Mouse (Mus musculus) CH12.LX (cell line): ENCODE measurements at regions not wholly inside any gene's neighbourhood (a gene's known extent, or its start where the extent isn't known, plus 50 kb on each side); places are given as distances from the start of the nearest gene placed in this dataset.

Experiments used
- DNase-seq: peaks from one replicate; pipeline ENCODE4 v3.0.0-alpha.2; 2013; ENCODE audit errors: extremely low read depth
- H3K27ac ChIP-seq: 2 replicates; pipeline ENCODE4 v1.5.1; 2012; ENCODE audit warnings: low read depth, mild to moderate bottlenecking, control low read depth, moderate library complexity; ENCODE audit not compliant: insufficient read depth
- H3K27me3 ChIP-seq: replicated peaks from 2 replicates; pipeline ENCODE3; 2012; ENCODE audit warnings: inconsistent platforms
- H3K36me3 ChIP-seq, 2 experiments: replicated peaks in 1 of 2; 2 replicates each; pipeline versions ENCODE3 to v1.6.1; 2012; ENCODE audit warnings: inconsistent platforms in 1 of 2, low read length in 1 of 2, mild to moderate bottlenecking in 1 of 2, mixed read lengths in 1 of 2, moderate library complexity in 1 of 2; ENCODE audit not compliant: control insufficient read depth in 1 of 2, insufficient read depth in 1 of 2
- H3K4me1 ChIP-seq, 2 experiments: 2 replicates each; pipeline ENCODE4 v1.6.1; 2012; ENCODE audit warnings: inconsistent platforms in 1 of 2, moderate library complexity in 1 of 2; ENCODE audit not compliant: insufficient read depth in 2 of 2, control insufficient read depth in 1 of 2
- H3K4me2 ChIP-seq: 2 replicates; pipeline ENCODE4 v1.6.1; 2012; ENCODE audit warnings: low read depth, mild to moderate bottlenecking, control low read depth; ENCODE audit not compliant: poor library complexity, insufficient read depth, severe bottlenecking
- H3K4me3 ChIP-seq, 3 experiments: fragments of 150-350 bp in 1 of 3; sonication (generic) in 1 of 3; replicated peaks in 1 of 3; 2 replicates each; pipeline versions ENCODE3 to v1.5.1; 2011 to 2012; ENCODE audit warnings: low read depth in 2 of 3, low read length in 2 of 3, mild to moderate bottlenecking in 2 of 3, moderate library complexity in 2 of 3, control low read depth in 1 of 3, improper control_type of control experiment in 1 of 3, inconsistent platforms in 1 of 3, mixed read lengths in 1 of 3; ENCODE audit not compliant: poor library complexity in 1 of 3
- H3K79me2 ChIP-seq: replicated peaks from 2 replicates; pipeline ENCODE4 v1.6.1; 2012; ENCODE audit warnings: mild to moderate bottlenecking, moderate library complexity; ENCODE audit not compliant: control insufficient read depth, poor library complexity, insufficient read depth, severe bottlenecking; ENCODE audit errors: extremely low read depth
- H3K9ac ChIP-seq: 2 replicates; pipeline ENCODE4 v1.6.1; 2012; ENCODE audit warnings: low read depth, mild to moderate bottlenecking, control low read depth, moderate library complexity; ENCODE audit not compliant: insufficient read depth
- H3K9me3 ChIP-seq: replicated peaks from 2 replicates; pipeline ENCODE3; 2012; ENCODE audit warnings: low read length, inconsistent platforms, mixed read lengths
- BHLHE40 ChIP-seq: IDR thresholded peaks from 2 replicates; pipeline ENCODE4 v1.6.1; 2011; ENCODE audit warnings: mild to moderate bottlenecking, low read depth, low read length, improper control_type of control experiment
- CHD1 ChIP-seq: IDR thresholded peaks from 2 replicates; pipeline ENCODE4 v1.6.1; 2012; ENCODE audit warnings: low read depth, low read length, improper control_type of control experiment, inconsistent platforms
- CHD2 ChIP-seq: IDR thresholded peaks from 2 replicates; pipeline ENCODE4 v1.6.1; 2011; ENCODE audit warnings: low read length, improper control_type of control experiment
- CTCF ChIP-seq, 2 experiments: IDR thresholded peaks in 1 of 2; conservative IDR thresholded peaks in 1 of 2; 2 replicates each; pipeline ENCODE4 v1.5.1; 2011 to 2012; ENCODE audit warnings: low read depth in 2 of 2, low read length in 2 of 2, improper control_type of control experiment in 1 of 2, inconsistent platforms in 1 of 2, mild to moderate bottlenecking in 1 of 2, moderate library complexity in 1 of 2
- E2F4 ChIP-seq: IDR thresholded peaks from 2 replicates; pipeline ENCODE4 v1.6.1; 2011; ENCODE audit warnings: low read depth, low read length, improper control_type of control experiment; ENCODE audit not compliant: insufficient replicate concordance
- ELF1 ChIP-seq: IDR thresholded peaks from 2 replicates; pipeline ENCODE4 v1.6.1; 2014; ENCODE audit warnings: low read depth, mild to moderate bottlenecking, inconsistent platforms, low read length, improper control_type of control experiment
- GABPA ChIP-seq: IDR thresholded peaks from 2 replicates; pipeline ENCODE4 v1.6.1; 2012; ENCODE audit warnings: low read depth, low read length, improper control_type of control experiment, inconsistent platforms; ENCODE audit not compliant: insufficient replicate concordance
- IRF4 ChIP-seq: IDR thresholded peaks from 2 replicates; pipeline ENCODE4 v1.6.1; 2014; ENCODE audit warnings: low read depth, mild to moderate bottlenecking, inconsistent platforms, low read length, improper control_type of control experiment
- JUND ChIP-seq: conservative IDR thresholded peaks from 2 replicates; pipeline ENCODE4 v1.6.1; 2011; ENCODE audit warnings: low read depth, low read length, improper control_type of control experiment
- MAZ ChIP-seq: IDR thresholded peaks from 2 replicates; pipeline ENCODE4 v1.6.1; 2012; ENCODE audit warnings: low read depth, mild to moderate bottlenecking, inconsistent platforms, low read length, improper control_type of control experiment, moderate library complexity
- MXI1 ChIP-seq: IDR thresholded peaks from 2 replicates; pipeline ENCODE4 v1.6.1; 2011; ENCODE audit warnings: mild to moderate bottlenecking, low read depth, low read length, improper control_type of control experiment
- MYC ChIP-seq: IDR thresholded peaks from 2 replicates; pipeline ENCODE4 v1.6.1; 2011; ENCODE audit warnings: low read depth, mild to moderate bottlenecking, improper control_type of control experiment, low read length
- NELFE ChIP-seq: IDR thresholded peaks from 2 replicates; pipeline ENCODE4 v1.6.1; 2011; ENCODE audit warnings: low read depth, low read length, improper control_type of control experiment
- NRF1 ChIP-seq: IDR thresholded peaks from 2 replicates; pipeline ENCODE4 v1.6.1; 2014; ENCODE audit warnings: low read depth, mild to moderate bottlenecking, inconsistent platforms, low read length, improper control_type of control experiment, moderate library complexity
- PAX5 ChIP-seq: IDR thresholded peaks from 2 replicates; pipeline ENCODE4 v1.6.1; 2012; ENCODE audit warnings: low read length, inconsistent platforms, mixed read lengths
- POLR2A ChIP-seq: IDR thresholded peaks from 2 replicates; pipeline ENCODE4 v1.6.1; 2011; ENCODE audit warnings: low read depth, mild to moderate bottlenecking, improper control_type of control experiment, low read length
- POLR2AphosphoS2 ChIP-seq: IDR thresholded peaks from 2 replicates; pipeline ENCODE4 v1.6.1; 2011; ENCODE audit warnings: low read depth, low read length, improper control_type of control experiment
- RAD21 ChIP-seq: IDR thresholded peaks from 2 replicates; pipeline ENCODE4 v1.6.1; 2011; ENCODE audit warnings: low read depth, mild to moderate bottlenecking, low read length, improper control_type of control experiment, moderate library complexity
- RCOR1 ChIP-seq: conservative IDR thresholded peaks from 2 replicates; pipeline ENCODE4 v1.6.1; 2012; ENCODE audit warnings: low read depth, mild to moderate bottlenecking, inconsistent platforms, low read length, improper control_type of control experiment
- SIN3A ChIP-seq: IDR thresholded peaks from 2 replicates; pipeline ENCODE4 v1.6.1; 2012; ENCODE audit warnings: low read length, improper control_type of control experiment, inconsistent platforms
- SMC3 ChIP-seq: IDR thresholded peaks from 2 replicates; pipeline ENCODE4 v1.6.1; 2011; ENCODE audit warnings: low read depth, low read length, improper control_type of control experiment
- TBP ChIP-seq: conservative IDR thresholded peaks from 2 replicates; pipeline ENCODE4 v1.6.1; 2011; ENCODE audit warnings: low read depth, low read length, improper control_type of control experiment
- TCF12 ChIP-seq: IDR thresholded peaks from 2 replicates; pipeline ENCODE4 v1.6.1; 2014; ENCODE audit warnings: low read depth, mild to moderate bottlenecking, inconsistent platforms, low read length, improper control_type of control experiment
- UBTF ChIP-seq: IDR thresholded peaks from 2 replicates; pipeline ENCODE4 v1.6.1; 2012; ENCODE audit warnings: low read depth, mild to moderate bottlenecking, inconsistent platforms, low read length, improper control_type of control experiment, moderate library complexity
- ZKSCAN1 ChIP-seq: IDR thresholded peaks from 2 replicates; pipeline ENCODE4 v1.6.1; 2012; ENCODE audit warnings: low read depth, inconsistent platforms, low read length, improper control_type of control experiment, borderline replicate concordance
- ZMIZ1 ChIP-seq: IDR thresholded peaks from 2 replicates; pipeline ENCODE4 v1.6.1; 2012; ENCODE audit warnings: low read depth, mild to moderate bottlenecking, inconsistent platforms, low read length, improper control_type of control experiment
- dilution Hi-C: fragments of 300-500 bp; cut with MboI; formaldehyde crosslinking; loops from 2 replicates; pipeline ENCODE4 v1.14.3; 2020; ENCODE audit warnings: low sequenced_read_pairs; ENCODE audit not compliant: extremely low pct_unique_long_range_greater_than_20kb, extremely low pct_ligation_motif_present
- in situ Hi-C: fragments of 300-500 bp; cut with MboI; formaldehyde crosslinking; loops from 3 replicates; pipeline ENCODE4 v1.14.3; 2019; ENCODE audit warnings: low sequenced_read_pairs, low pct_ligation_motif_present, low pct_unique_long_range_greater_than_20kb, mixed read lengths

- Histone ChIP-seq H3K36me3 (no peaks in the 10 kb centered on the region), H3K4me1 (peaks cover 3 to 16% of the 10 kb centered on the region in 2 experiments), H3K4me3 (no peak overlapping the region), H3K27ac (no peak overlapping the region), H3K79me2 (no peaks in the 10 kb centered on the region), H3K4me2 (no peak overlapping the region), H3K9me3 (no peaks in the 10 kb centered on the region), H3K27me3 (no peaks in the 10 kb centered on the region), H3K9ac (no peak overlapping the region)
- in situ Hi-C loops, result no loop called here
- no peak for DNase-seq
- TF ChIP-seq ZKSCAN1 (no peak), CHD1 (no peak), SMC3 (no peak), RAD21 (no peak), E2F4 (no peak), ELF1 (no peak), MYC (no peak), POLR2AphosphoS2 (no peak), NRF1 (no peak), NELFE (no peak), TBP (no peak), GABPA (no peak), TCF12 (no peak), POLR2A (no peak), RCOR1 (no peak), UBTF (no peak), ZMIZ1 (no peak), CTCF (conservative IDR thresholded peaks at IDR 0.05 in 1 of 2, IDR thresholded peaks at IDR 0.05 in 1 of 2; ENCODE audit: low read depth in 2 of 2, low read length in 2 of 2) (no peak)
- dilution Hi-C loops, result no loop called here
These were observed 75.1 kb upstream of the Rpl34 start for GRCm38 (mm10) chr3:130805345-130805744.

GRCm38 (mm10) chr3:130804327-130804662 lies 74.1 kb upstream of the Rpl34 start:
- H3K79me2 ChIP-seq, result no peaks in the 10 kb centered on the region
- dilution Hi-C loops (no loop called here), in situ Hi-C loops (no loop called here)
- no peak overlapping the region for H3K27ac ChIP-seq
- H3K9me3 ChIP-seq, result no peaks in the 10 kb centered on the region
- no peak overlapping the region for H3K4me2 ChIP-seq
- no peak for TF ChIP-seq GABPA
- TF ChIP-seq MAZ, result no peak
- no peak for TF ChIP-seq RCOR1
- TF ChIP-seq UBTF, result no peak
- no peak for TF ChIP-seq CHD2
- no peak for TF ChIP-seq ZKSCAN1
- no peak for TF ChIP-seq SIN3A
- TF ChIP-seq TBP, result no peak
- TF ChIP-seq BHLHE40, result no peak
- TF ChIP-seq NRF1, result no peak
- TF ChIP-seq MXI1, result no peak
- TF ChIP-seq JUND, result no peak
- no peak for TF ChIP-seq E2F4
- no peak for TF ChIP-seq PAX5
- TF ChIP-seq POLR2A, result no peak
- no peak for TF ChIP-seq RAD21
- no peak for TF ChIP-seq IRF4
- TF ChIP-seq CTCF (conservative IDR thresholded peaks at IDR 0.05 in 1 of 2, IDR thresholded peaks at IDR 0.05 in 1 of 2; ENCODE audit: low read depth in 2 of 2, low read length in 2 of 2), result no peak
- no peaks in the 10 kb centered on the region for H3K27me3 ChIP-seq
- no peak for DNase-seq
- H3K36me3 ChIP-seq, result no peaks in the 10 kb centered on the region
- no peak overlapping the region for H3K9ac ChIP-seq
- no peak overlapping the region for H3K4me3 ChIP-seq
- peaks cover 0 to 6% of the 10 kb centered on the region in 2 experiments; a peak in 1 of 4 replicates for H3K4me1 ChIP-seq
